Mouse (Mus musculus) kidney, adult 2 months (tissue): Measurements from ENCODE around the gene Nanos2.

ENCODE experiments used
- CTCF ChIP-seq: fragments of 200-500 bp; conservative IDR thresholded peaks from 2 replicates; pipeline ENCODE4 v1.5.1; 2011; ENCODE audit warnings: low read depth, mild to moderate bottlenecking, control low read depth, low read length, moderate library complexity, mixed read lengths; ENCODE audit not compliant: insufficient read depth, insufficient read length
- POLR2A ChIP-seq: fragments of 200-500 bp; IDR thresholded peaks from one replicate; pipeline ENCODE4 v1.6.1; 2011; ENCODE audit warnings: low read depth, low read length, control low read depth

DNA sequence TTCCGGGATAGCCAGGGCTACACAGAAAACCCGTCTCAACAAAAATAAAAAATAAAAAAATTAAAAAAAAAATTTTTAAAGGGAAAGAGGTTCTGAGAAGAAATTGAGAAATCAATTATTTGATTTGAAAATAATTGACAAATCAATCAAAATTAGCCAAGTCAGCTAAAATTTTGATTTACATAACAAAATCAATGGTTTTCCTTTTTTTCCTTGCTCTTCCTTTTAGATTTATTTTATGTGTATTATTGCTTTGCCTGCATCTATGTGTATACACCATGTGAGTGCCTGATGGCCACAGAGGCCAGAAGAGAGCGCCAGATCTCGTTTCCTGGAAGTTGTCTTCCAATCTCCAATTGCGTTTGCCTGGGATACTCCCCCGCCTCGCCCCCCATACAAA lies 30.7 kb downstream of the Nanos2 start:
- TF ChIP-seq CTCF (no peak), POLR2A (no peak)
